Mouse (Mus musculus): ENCODE data around the gene Olfr1417. TPM values are rescaled to one million over a fixed set of nuclear protein-coding genes. Genes with fewer than 3 reads are reported as not detected.

The Olfr1417 gene
- polyA plus RNA-seq (2012; rRNA removed) = not detected in 2 replicates

DNA sequence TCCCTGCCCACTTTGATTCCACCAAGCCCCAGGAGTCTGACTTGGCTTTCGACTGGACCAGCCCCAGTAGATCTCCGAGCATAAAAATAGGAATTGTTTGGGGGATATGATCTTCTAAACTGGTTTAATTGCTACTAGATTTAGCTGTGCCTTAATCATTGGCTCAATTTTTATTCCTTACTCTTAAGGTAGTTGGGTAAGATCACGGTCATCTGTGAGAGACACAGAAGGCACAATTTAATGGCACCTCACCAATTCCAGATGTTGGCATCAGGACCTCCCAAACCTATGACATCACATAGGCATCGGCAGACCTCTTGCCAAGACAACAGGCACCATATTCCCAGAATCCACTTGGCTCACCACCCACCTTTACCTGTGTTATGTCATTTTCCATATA lies at the start of gene Olfr1417:
Olfr1417 (minus strand) TSS at position 101 of the 400 bp plus-strand sequence.

DNA sequence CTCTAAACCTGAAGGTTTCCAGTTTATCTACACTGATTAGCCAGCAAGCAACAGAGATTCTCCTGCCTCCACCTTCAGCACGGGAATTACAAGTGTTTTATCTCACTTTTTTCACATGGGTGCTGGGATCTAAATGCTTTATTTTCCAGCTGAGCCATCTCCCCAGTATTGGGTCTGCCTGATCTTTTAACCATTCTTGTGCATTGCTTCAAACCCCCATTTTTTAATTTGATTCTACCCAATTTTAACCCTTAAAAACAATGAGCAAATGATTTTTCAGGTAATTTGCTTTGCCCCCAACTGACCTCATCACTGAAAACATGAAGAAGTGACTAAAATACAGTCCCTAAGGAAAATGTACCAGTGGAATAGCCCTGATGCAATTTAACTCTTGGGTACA lies 47.2 kb upstream of the Olfr1417 start, which contains the start of gene Olfr1420:
Olfr1420 (plus strand) TSS at position 301 of the 400 bp plus-strand sequence.

GRCm38 (mm10) chr19:11875006-11875405 lies 36.0 kb upstream of the Olfr1417 start, which contains the start of gene Olfr1419:
Gene Olfr1419 (minus strand): TSS chr19:11875106.

GRCm38 (mm10) chr19:11860966-11861365 lies 21.9 kb upstream of the Olfr1417 start, which contains the start of gene Olfr1418:
Gene Olfr1418 (minus strand): TSS chr19:11861066.

DNA sequence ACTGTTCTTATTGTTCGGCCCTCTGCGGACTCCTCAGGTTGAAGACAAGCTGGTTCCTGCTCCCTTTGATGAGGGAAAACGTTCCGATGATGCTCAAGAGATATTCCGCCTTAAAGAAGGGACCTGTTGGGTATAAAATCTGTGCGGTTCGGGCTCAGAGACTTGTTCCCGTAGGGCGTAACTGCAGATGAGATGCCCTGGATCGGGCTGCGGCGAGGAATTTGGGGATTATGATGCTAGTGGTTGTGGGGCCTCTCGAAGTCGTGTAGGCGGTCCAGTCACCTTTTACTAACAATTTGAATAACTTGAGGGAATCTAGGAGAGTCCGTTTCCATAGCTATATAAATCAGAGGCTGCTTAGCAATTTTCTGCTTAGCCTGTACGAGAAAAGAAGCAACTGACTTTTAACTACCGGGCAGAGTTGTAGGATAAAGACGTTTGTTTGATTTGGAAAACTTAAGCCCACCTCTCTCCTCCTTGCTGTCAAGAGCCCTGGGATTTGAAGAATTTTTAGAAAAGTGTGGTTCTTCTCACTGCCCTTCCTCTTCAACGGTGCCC lies 19.8 kb downstream of the Olfr1417 start, which contains the start of gene Stx3:
Stx3 (minus strand) TSS at position 261 of the 558 bp plus-strand sequence.

Other genes with a start within 250 kb of the Olfr1417 start
- gene Ms4a6d, start 234.4 kb downstream of the Olfr1417 start, polyA plus RNA-seq (2012; rRNA removed) = 2.1 and 4.6 TPM in 2 replicates
- gene Ms4a2, start 215.5 kb downstream of the Olfr1417 start, polyA plus RNA-seq (2012; rRNA removed) = not detected in 2 replicates
- not detected in 2 replicates for gene Ms4a3, start 198.4 kb downstream of the Olfr1417 start, polyA plus RNA-seq (2012; rRNA removed)
- gene Oosp2, start 178.7 kb downstream of the Olfr1417 start, polyA plus RNA-seq (2012; rRNA removed) = 0.24 TPM in 1 of 2 replicates, not detected in the other
- gene Oosp1, start 148.1 kb downstream of the Olfr1417 start, polyA plus RNA-seq (2012; rRNA removed) = 5.1 and 6.0 TPM in 2 replicates
- gene Oosp3, start 142.2 kb downstream of the Olfr1417 start, polyA plus RNA-seq (2012; rRNA removed) = 1.6 and 2.0 TPM in 2 replicates
- gene Gif, start 91.7 kb downstream of the Olfr1417 start, polyA plus RNA-seq (2012; rRNA removed) = 0.10 and 0.12 TPM in 2 replicates
- 6.4 and 6.7 TPM in 2 replicates for gene Mrpl16, start 68.8 kb downstream of the Olfr1417 start, polyA plus RNA-seq (2012; rRNA removed)
- gene Stx3, start 19.8 kb downstream of the Olfr1417 start, polyA plus RNA-seq (2012; rRNA removed) = 6.7 and 8.5 TPM in 2 replicates
- not detected in 2 replicates for gene Olfr1418, start 21.8 kb upstream of the Olfr1417 start, polyA plus RNA-seq (2012; rRNA removed)
- gene Olfr1419, start 35.9 kb upstream of the Olfr1417 start, polyA plus RNA-seq (2012; rRNA removed) = not detected in 2 replicates
- not detected in 2 replicates for gene Olfr1420, start 47.3 kb upstream of the Olfr1417 start, polyA plus RNA-seq (2012; rRNA removed)
- 13.4 and 22.7 TPM in 2 replicates for gene Patl1, start 73.2 kb upstream of the Olfr1417 start, polyA plus RNA-seq (2012; rRNA removed)
- gene Osbp, start 126.7 kb upstream of the Olfr1417 start, polyA plus RNA-seq (2012; rRNA removed) = 13.5 and 13.6 TPM in 2 replicates
- gene Olfr1423, start 202.1 kb upstream of the Olfr1417 start, polyA plus RNA-seq (2012; rRNA removed) = not detected in 2 replicates
- not detected in 2 replicates for gene Olfr1424, start 223.5 kb upstream of the Olfr1417 start, polyA plus RNA-seq (2012; rRNA removed)
- gene Olfr1425, start 238.5 kb upstream of the Olfr1417 start, polyA plus RNA-seq (2012; rRNA removed) = not detected in 2 replicates

Data from ovary, adult 2 months (tissue).